Mouse (Mus musculus) liver, adult 2 months (tissue): ENCODE measurements at regions not wholly inside any gene's neighbourhood (a gene's known extent, or its start where the extent isn't known, plus 50 kb on each side); places are given as distances from the start of the nearest gene placed in this dataset.

Experiments used
- DNase-seq: peaks from one replicate; pipeline ENCODE4 v3.0.0-alpha.2; 2011; ENCODE audit warnings: low read depth, low spot score; ENCODE audit errors: extremely low read depth
- H3K27ac ChIP-seq: fragments of 200-500 bp; replicated peaks from 2 replicates; pipeline ENCODE4 v1.5.1; 2012; ENCODE audit warnings: low read depth, mild to moderate bottlenecking, control low read depth, inconsistent platforms, low read length; ENCODE audit not compliant: insufficient read depth
- H3K27me3 ChIP-seq: fragments of 200-500 bp; 2 replicates; pipeline ENCODE4 v1.6.1; 2012; ENCODE audit warnings: mild to moderate bottlenecking, moderate library complexity, low read length, inconsistent platforms; ENCODE audit not compliant: control insufficient read depth, insufficient read depth
- H3K36me3 ChIP-seq: fragments of 200-500 bp; 2 replicates; pipeline ENCODE4 v1.6.1; 2012; ENCODE audit warnings: low read length, inconsistent platforms; ENCODE audit not compliant: control insufficient read depth, insufficient read depth
- H3K4me1 ChIP-seq: fragments of 200-500 bp; 2 replicates; pipeline ENCODE4 v1.6.1; 2011; ENCODE audit warnings: low read length; ENCODE audit not compliant: control insufficient read depth, insufficient read depth
- H3K4me3 ChIP-seq: fragments of 200-500 bp; 2 replicates; pipeline ENCODE4 v1.5.1; 2011; ENCODE audit warnings: low read depth, mild to moderate bottlenecking, control low read depth, low read length, moderate library complexity; ENCODE audit not compliant: insufficient read depth
- H3K79me2 ChIP-seq: fragments of 200-500 bp; 2 replicates; pipeline ENCODE4 v1.6.1; 2012; ENCODE audit warnings: inconsistent platforms, mild to moderate bottlenecking, low read length, moderate library complexity; ENCODE audit not compliant: control insufficient read depth, insufficient read depth
- H3K9ac ChIP-seq: fragments of 200-500 bp; 2 replicates; pipeline ENCODE4 v1.6.1; 2012; ENCODE audit warnings: low read depth, mild to moderate bottlenecking, control low read depth, inconsistent platforms, low read length
- CTCF ChIP-seq: fragments of 200-500 bp; IDR thresholded peaks from 2 replicates; pipeline ENCODE4 v1.5.1; 2011; ENCODE audit warnings: low read depth, low read length, control low read depth
- POLR2A ChIP-seq: fragments of 200-500 bp; IDR thresholded peaks from 2 replicates; pipeline ENCODE4 v1.6.1; 2011; ENCODE audit warnings: low read length, control low read depth; ENCODE audit not compliant: insufficient read depth; ENCODE audit errors: extremely low read depth
- WGBS: fragments of 180-500 bp; shearing (Covaris S2); methylation state at CpG from one replicate; pipeline ENCODE4 v1.1.7; 2018; 5-methylcytosine and 5-hydroxymethylcytosine counted together

DNA sequence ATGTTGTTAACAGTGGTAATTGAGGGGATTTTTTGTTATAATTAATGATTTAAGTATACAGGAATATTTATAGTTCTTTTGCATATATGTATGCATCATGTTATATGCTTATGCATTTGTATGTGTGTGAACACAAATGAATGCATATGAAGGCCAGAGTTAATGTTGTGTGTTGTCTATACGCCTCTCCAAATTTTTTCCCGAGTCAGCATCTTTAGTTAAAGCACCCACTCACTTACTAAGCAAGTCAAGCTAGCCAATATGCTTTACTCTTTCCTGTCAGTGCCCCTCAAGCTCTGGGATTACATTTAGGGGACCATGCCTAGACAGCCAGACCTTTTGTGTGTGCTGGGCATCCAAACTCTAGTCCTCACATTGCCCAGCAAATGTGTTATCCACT, 315.3 kb upstream of the Klf6 start:
- TF ChIP-seq CTCF (no peak), POLR2A (no peak)
- 85% methylated on average over 2 of the region's 2 CpGs for WGBS
- no peak overlapping the region for H3K4me3 ChIP-seq

GRCm38 (mm10) chr13:5546937-5547336, 314.3 kb upstream of the Klf6 start:
- H3K27me3 ChIP-seq: no peaks in the 10 kb centered on the region
- DNase-seq: no peak
- H3K4me3 ChIP-seq: no peak overlapping the region
- no peak overlapping the region for H3K27ac ChIP-seq
- no peak for TF ChIP-seq POLR2A
- no peak for TF ChIP-seq CTCF
- no peaks in the 10 kb centered on the region for H3K79me2 ChIP-seq
- H3K9ac ChIP-seq: no peak overlapping the region
- no peaks in the 10 kb centered on the region for H3K36me3 ChIP-seq
- H3K4me1 ChIP-seq: no peaks in the 10 kb centered on the region
- WGBS: 61% methylated on average over 1 of the region's 1 CpGs

More for the DNA sequence above, 315.3 kb upstream of the Klf6 start:
- H3K79me2 ChIP-seq: no peaks in the 10 kb centered on the region
- H3K9ac ChIP-seq: no peak overlapping the region
- H3K36me3 ChIP-seq: no peaks in the 10 kb centered on the region
- DNase-seq: no peak
- no peak overlapping the region for H3K27ac ChIP-seq
- H3K27me3 ChIP-seq: no peaks in the 10 kb centered on the region
- H3K4me1 ChIP-seq: no peaks in the 10 kb centered on the region

- TF ChIP-seq POLR2A (no peak), CTCF (no peak)
- no peaks in the 10 kb centered on the region for H3K79me2 ChIP-seq
- 96% methylated on average over 1 of the region's 1 CpGs for WGBS
These were observed 312.5 kb upstream of the Klf6 start for GRCm38 (mm10) chr13:5548768-5549167.

DNA sequence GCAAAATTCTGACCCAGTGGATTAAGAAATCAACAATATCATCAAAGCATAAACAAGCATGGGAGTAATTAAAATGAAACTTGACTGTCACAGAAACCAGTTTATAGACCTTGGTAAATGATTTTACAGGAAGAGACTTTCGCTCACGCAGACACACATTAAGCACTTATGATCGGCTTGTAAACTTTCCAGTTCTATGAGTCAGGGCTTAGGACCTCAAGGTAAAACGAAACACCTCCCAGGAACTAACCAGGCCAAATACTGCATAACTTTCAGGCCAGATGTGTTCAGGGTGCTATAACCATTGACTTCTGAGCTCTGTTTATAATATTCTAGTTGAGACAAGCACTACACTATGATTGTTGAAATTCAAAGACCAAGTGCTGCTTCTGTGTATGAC, 312.1 kb upstream of the Klf6 start:
- no peak for DNase-seq
- no peak for TF ChIP-seq CTCF
- 94% methylated on average over 4 of the region's 4 CpGs for WGBS

More at GRCm38 (mm10) chr13:5548768-5549167, 312.5 kb upstream of the Klf6 start:
- Histone ChIP-seq H3K9ac (no peak overlapping the region), H3K36me3 (no peaks in the 10 kb centered on the region), H3K27me3 (no peaks in the 10 kb centered on the region), H3K27ac (no peak overlapping the region), H3K4me3 (no peak overlapping the region), H3K4me1 (no peaks in the 10 kb centered on the region)
- DNase-seq: no peak

DNA sequence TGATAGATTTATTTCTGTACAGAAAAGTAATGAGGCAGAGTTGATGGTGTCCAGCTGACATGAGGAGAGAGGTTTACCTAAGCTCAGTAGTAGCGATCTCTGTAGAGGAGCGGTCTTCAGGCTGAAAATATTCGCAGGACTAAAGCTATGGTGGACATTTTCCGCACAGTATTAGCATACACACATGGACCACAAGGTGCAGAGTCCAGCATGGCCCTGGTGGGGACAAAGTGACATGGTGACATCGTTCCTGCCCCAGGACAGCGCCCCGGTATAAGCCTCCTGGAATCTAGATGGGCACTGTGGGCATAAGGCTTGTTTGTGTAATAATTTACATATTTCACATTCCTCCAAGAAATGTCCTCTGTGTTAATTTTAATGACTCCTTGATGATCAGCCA, 311.5 kb upstream of the Klf6 start:
- no peak for TF ChIP-seq POLR2A
- TF ChIP-seq CTCF: no peak
- Histone ChIP-seq H3K79me2 (no peaks in the 10 kb centered on the region), H3K36me3 (no peaks in the 10 kb centered on the region), H3K9ac (no peak overlapping the region), H3K4me1 (no peaks in the 10 kb centered on the region), H3K27ac (no peak overlapping the region), H3K4me3 (no peak overlapping the region), H3K27me3 (no peaks in the 10 kb centered on the region)
- 95% methylated on average over 7 of the region's 7 CpGs for WGBS
- DNase-seq: no peak

More for the DNA sequence above, 312.1 kb upstream of the Klf6 start:
- Histone ChIP-seq H3K4me1 (no peaks in the 10 kb centered on the region), H3K79me2 (no peaks in the 10 kb centered on the region), H3K27ac (no peak overlapping the region), H3K9ac (no peak overlapping the region), H3K27me3 (no peaks in the 10 kb centered on the region), H3K36me3 (no peaks in the 10 kb centered on the region), H3K4me3 (no peak overlapping the region)

GRCm38 (mm10) chr13:5550354-5550753, 310.9 kb upstream of the Klf6 start:
- WGBS: 100% methylated on average over 3 of the region's 3 CpGs
- H3K4me3 ChIP-seq: no peak overlapping the region
- H3K27me3 ChIP-seq: no peaks in the 10 kb centered on the region
- no peak for DNase-seq
- TF ChIP-seq POLR2A (no peak), CTCF (no peak)
- H3K9ac ChIP-seq: no peak overlapping the region
- H3K27ac ChIP-seq: no peak overlapping the region
- no peaks in the 10 kb centered on the region for H3K36me3 ChIP-seq
- H3K4me1 ChIP-seq: no peaks in the 10 kb centered on the region
- no peaks in the 10 kb centered on the region for H3K79me2 ChIP-seq
